Mouse (Mus musculus) splenic B cell, adult 2 months (primary cell): Measurements from ENCODE around the gene Gabrb1.

Experiments used
- DNase-seq: peaks from one replicate; pipeline ENCODE4 v3.0.0-alpha.2; 2011; ENCODE audit warnings: low read depth, low spot score
- H3K27me3 ChIP-seq: 2 replicates; pipeline ENCODE4 v1.6.1; 2012; ENCODE audit warnings: mild to moderate bottlenecking, low read length, moderate library complexity, mixed read lengths; ENCODE audit not compliant: control insufficient read depth, poor library complexity, insufficient read depth, severe bottlenecking
- H3K36me3 ChIP-seq: 2 replicates; pipeline ENCODE4 v1.6.1; 2012; ENCODE audit warnings: mild to moderate bottlenecking, low read length, moderate library complexity, mixed read lengths; ENCODE audit not compliant: control insufficient read depth, poor library complexity, insufficient read depth, severe bottlenecking

Gabrb1 gene

DNA sequence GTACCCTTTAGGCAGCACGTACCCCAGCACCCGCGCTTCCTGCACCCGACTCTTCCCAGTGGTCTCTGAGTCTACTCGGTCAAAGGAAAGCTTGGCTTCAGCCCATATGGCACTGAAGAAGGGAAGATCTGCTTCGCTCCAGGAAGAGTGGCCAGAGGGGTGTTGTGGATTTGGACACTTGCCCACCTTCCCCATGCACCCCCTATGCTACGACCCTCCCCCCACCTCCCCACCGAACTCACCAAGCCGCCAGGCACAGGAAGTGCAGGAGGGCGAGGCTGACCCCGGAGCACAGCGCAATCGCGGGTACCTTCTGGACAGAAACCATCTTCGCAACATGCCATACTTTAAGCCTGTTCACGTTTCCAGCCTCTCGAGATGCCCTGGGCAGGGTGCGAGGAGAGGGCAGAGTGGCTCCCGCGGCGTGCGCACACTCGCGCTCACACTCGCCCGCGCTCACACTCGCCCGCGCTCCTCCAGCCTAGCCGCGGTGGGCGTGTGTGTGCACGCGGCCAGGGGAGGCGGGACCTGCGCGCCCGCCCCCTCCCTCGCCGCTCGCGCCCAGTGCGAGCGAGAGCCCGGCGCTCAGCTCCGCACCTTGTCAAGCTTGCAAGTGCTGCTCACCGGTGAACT lies at the start of gene Gabrb1:
Gene Gabrb1, plus strand, starts transcription at position 632 of the 633 bp plus-strand sequence.
- Histone ChIP-seq H3K27me3 (no peaks in the 10 kb centered on the region), H3K36me3 (no peaks in the 10 kb centered on the region)
- no peak for DNase-seq

DNA sequence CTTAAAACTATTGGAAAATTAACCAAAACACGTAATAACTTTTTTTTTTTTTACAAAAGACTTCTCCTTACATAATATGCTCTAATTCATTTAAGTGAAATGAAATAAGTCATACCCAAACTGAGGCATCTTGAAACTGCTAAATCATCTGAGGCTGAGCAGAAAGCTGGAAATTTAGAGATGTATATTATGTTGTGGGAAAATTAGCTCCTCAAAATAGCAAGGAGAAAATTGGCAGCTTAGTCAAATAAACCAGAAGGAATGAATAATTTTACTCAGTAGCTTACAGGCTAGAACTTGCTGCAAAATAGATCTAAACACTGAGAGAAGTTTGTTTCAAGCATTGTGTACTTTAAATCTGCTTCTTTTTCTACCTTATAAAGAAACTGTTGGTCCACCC lies 49.2 kb upstream of the Gabrb1 start:
- H3K27me3 ChIP-seq: no peaks in the 10 kb centered on the region
- no peak for DNase-seq
- H3K36me3 ChIP-seq: no peaks in the 10 kb centered on the region

DNA sequence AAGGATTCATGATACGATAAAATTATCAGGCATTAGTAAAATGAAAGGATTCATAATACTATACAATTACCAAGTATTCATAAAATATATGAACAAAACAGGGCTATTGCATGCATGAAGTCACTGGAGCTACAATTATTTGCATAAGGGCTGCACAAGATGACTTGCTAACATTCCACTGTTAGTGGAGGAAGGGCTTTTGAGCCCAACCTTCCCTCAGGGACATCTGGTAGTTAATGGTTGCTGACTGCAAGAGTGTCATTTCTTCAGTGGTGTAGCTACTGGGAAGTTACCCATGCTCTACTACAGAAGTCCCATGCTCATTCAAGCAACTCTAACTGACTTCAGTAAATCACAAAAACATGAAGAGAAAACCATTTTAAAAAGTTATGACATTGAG lies 43.6 kb upstream of the Gabrb1 start:
- DNase-seq: no peak
- Histone ChIP-seq H3K27me3 (no peaks in the 10 kb centered on the region), H3K36me3 (no peaks in the 10 kb centered on the region)

GRCm38 (mm10) chr5:71616734-71617133 lies 41.2 kb upstream of the Gabrb1 start:
- no peak for DNase-seq
- no peaks in the 10 kb centered on the region for H3K36me3 ChIP-seq
- H3K27me3 ChIP-seq: no peaks in the 10 kb centered on the region

DNA sequence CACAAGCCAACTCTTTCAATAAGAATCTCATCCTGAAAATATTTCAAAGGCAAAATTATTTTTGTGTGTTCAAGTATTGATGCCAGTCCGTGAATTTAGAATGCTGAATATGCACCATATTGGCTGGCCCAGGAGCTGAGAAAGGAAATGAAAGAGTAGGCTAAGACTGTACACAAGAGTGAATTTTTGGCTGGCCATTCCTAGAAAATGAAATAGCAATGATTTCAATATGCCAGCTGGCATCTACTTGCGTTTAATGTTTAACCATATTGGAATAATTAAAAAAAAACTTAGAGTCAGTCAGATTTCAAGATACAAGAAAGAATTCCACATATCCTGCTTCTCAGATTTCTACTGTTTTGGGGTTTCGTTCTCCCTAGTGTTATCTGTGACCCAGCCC lies 30.1 kb upstream of the Gabrb1 start:
- H3K27me3 ChIP-seq: no peaks in the 10 kb centered on the region
- DNase-seq: no peak
- H3K36me3 ChIP-seq: no peaks in the 10 kb centered on the region

DNA sequence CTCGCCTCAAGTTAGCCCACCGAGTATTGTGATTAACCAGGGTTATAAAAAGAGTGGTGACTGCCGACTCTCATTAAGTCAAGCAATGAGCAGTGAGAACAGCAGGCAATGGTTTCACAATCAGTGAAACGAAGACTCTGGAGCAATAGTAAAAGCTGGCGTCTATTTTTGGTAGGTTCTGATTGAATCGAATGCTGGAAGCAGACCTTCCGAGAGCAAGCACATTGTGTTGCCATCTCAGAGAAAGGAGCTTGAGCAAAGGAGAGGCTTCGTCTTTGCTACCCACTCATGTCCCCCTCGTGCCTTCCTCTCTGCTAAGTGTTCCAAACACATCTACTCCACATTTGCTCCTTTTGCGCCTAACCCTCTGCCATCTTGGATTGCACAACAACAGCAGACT lies 18.1 kb upstream of the Gabrb1 start:
- no peak for DNase-seq
- Histone ChIP-seq H3K27me3 (no peaks in the 10 kb centered on the region), H3K36me3 (no peaks in the 10 kb centered on the region)

GRCm38 (mm10) chr5:71648108-71648507 lies 9.8 kb upstream of the Gabrb1 start:
- no peak for DNase-seq
- H3K36me3 ChIP-seq: no peaks in the 10 kb centered on the region
- no peaks in the 10 kb centered on the region for H3K27me3 ChIP-seq

GRCm38 (mm10) chr5:71654056-71654455 lies 3.9 kb upstream of the Gabrb1 start:
- DNase-seq: no peak

GRCm38 (mm10) chr5:71656771-71657170 lies 1.1 kb upstream of the Gabrb1 start:
- no peak for DNase-seq
- Histone ChIP-seq H3K36me3 (no peaks in the 10 kb centered on the region), H3K27me3 (no peaks in the 10 kb centered on the region)

More at GRCm38 (mm10) chr5:71654056-71654455, 3.9 kb upstream of the Gabrb1 start:
- Histone ChIP-seq H3K27me3 (no peaks in the 10 kb centered on the region), H3K36me3 (no peaks in the 10 kb centered on the region)

DNA sequence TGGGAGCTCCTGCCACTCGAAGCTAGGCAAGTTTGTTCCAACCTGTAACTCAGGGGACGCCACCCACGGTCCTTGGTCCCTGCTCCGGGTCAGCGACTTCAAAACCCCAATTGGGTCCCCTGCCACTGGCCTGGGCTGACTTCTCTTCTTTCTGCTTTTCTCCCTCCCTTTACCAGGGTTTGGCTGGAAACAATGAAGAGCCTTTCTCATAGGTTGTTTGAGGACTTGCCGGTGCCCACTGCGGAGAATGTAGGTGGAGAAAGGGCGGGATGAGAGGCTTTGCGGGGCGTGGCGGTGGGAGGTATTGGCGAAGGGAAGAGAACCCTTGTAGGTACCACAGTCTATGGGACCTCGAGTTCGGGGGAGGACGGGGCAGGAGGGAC lies 193 bp downstream of the Gabrb1 start, which contains the start of gene Gabra4:
Gene Gabra4, minus strand, starts transcription at position 194 of the 383 bp plus-strand sequence.
- no peak for DNase-seq
- no peaks in the 10 kb centered on the region for H3K36me3 ChIP-seq
- no peaks in the 10 kb centered on the region for H3K27me3 ChIP-seq

GRCm38 (mm10) chr5:71665593-71665992 lies 7.7 kb downstream of the Gabrb1 start:
- Histone ChIP-seq H3K36me3 (no peaks in the 10 kb centered on the region), H3K27me3 (no peaks in the 10 kb centered on the region)
- no peak for DNase-seq

GRCm38 (mm10) chr5:71699696-71700467 lies 42.0 kb downstream of the Gabrb1 start:
- Histone ChIP-seq H3K36me3 (no peaks in the 10 kb centered on the region), H3K27me3 (no peaks in the 10 kb centered on the region; the same call in 1 of the 2 replicates)
- DNase-seq: no peak

GRCm38 (mm10) chr5:71700468-71701272 lies 42.8 kb downstream of the Gabrb1 start:
- Histone ChIP-seq H3K36me3 (no peaks in the 10 kb centered on the region), H3K27me3 (no peaks in the 10 kb centered on the region; the same call in 1 of the 2 replicates)
- DNase-seq: no peak

- DNase-seq: no peak
- H3K27me3 ChIP-seq: no peaks in the 10 kb centered on the region; the same call in 1 of the 2 replicates
- H3K36me3 ChIP-seq: no peaks in the 10 kb centered on the region
These were observed 43.3 kb downstream of the Gabrb1 start for GRCm38 (mm10) chr5:71701273-71701614.
